Mouse (Mus musculus) cerebellum, adult 9-10 months (tissue): ENCODE results near the gene Rad51b.
A peak's percentile ranks its signal among the peaks of the same experiment; 100 is the strongest.

Experiments
- DNase-seq: peaks from one replicate; pipeline ENCODE4 v3.0.0; 2022

Gene Rad51b

DNA sequence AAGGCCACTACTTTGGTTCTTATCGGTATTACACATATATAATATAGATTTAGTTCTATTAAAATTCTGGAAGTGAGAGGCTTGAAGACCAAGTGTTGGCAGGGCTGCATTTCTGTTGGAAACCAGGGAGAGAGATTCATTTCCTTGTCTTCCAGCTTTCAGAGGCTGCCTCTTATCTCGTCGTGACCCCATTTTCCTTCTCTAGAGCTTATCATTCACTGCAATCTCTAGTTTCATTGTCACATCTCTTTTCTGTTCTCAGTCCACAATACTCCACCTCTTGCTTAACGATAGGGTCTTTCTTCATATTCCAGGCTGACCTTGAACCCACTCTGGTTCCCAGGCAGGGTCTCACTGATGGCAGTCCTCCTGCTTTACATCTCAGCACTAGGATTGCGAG lies 202.7 kb downstream of the Rad51b start:
- no peak for DNase-seq

DNA sequence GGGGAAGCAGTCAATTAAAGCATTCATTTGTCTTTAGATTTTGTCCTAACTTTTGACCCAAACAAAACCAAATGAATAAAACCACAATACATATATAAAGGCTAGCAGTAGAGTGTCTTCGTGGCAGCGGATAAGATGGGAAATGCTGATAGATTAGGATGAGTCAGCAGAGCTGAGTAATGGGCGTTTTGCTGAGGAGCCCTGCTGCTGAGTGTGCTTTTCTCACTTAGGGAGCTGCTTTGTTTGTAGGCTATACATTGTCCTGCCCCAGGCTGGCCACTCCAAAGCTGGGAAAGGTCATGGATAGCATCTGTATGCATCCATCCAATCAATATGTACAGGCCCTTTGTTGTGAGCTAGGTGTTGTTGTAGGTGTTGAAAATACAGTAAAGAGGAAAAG lies 204.8 kb downstream of the Rad51b start:
- no peak for DNase-seq

DNA sequence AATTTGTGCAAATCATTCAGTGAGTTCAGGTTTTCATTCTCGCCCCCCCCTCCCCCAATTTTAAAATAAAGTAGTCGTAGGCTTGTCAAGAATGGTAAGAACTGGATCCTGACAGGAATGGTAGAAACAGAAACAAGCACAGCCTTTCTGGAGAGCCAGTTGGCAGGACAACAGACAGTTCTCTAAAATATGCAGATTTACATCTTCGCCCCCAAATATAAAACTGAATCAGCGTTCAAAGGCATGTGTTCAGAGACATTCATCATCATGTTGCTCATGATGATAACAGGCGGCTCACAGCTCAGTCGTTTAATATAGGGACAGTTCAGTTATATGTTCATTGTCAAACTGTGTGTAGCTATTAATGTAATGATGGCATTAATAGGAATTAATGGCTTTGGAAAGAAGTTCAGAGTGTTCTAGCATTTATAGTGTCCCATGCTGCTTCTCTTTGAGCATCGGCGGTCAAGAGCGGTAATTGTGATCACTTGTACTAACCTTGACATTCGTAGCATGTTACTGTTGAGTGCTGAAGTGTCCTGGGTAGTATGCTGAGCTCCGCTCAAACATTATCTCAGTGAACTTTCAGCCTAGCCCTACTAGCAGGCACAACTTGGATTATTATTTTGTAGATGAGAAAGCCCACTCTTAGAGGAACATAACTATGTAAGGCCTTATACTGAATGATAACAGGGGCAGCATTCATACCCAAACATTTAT lies 205.9 kb downstream of the Rad51b start:
- no peak for DNase-seq

DNA sequence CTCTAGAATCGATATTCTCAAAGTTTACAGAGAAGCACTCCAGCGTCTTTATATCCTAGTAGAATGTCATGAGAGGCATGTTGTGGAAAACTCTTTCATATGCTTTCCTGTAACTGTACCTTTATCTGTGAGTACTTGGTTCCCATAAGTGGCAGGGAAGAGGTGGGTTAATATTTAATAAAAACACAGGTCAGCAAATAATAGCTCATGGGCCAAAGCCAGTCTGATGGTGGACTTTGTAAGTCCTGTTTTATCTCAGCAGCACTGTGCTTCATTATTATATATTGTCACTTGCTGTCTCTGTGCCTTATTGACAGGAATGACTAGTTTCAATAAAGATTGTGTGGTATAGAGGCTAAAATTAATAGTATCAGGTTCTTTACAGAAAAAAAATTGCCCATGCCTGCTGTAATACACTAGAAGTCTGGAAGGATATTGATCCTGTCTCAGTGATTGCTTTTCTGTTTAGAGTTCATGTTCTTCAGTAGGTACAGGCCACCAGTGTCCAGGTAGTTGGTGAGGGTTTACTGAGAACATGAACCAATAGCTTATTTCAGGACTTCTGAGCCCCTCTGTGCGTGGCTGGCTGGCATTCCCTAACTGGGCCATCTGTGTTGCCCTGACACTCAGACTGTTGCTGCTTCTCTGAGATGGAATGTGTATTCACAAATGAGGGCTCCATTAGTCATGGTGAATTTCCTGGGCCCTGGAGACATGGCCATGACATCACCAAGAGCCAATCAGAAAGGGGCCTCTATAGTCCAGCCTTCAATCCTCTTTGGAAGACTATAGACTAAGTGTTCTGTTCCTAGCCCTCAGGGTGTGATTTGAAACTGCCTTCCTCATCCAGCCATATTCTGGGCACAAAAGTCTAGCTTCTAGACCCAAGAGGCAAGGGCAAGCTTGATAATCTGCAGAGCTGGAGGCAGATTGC lies 206.8 kb downstream of the Rad51b start:
- DNase-seq = no peak

DNA sequence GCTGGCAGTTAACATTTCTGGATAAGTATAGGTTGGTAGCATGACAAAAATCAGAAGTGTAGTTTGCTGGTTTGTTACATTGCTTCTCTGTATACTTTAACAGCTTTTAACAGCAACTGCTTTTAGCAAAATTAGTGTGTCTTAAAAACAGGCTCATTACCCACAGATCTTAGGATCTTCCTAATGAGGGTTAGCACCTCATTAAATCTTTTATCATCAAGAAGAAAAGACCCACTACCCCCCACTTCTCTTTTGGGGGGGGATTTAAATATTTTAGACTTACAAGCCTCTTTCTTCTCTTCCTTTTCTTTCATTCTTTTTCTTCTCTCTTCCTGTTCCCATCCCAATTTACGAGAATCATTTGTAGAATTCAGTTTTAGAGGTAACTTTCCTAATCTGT lies 207.6 kb downstream of the Rad51b start:
- no peak for DNase-seq

DNA sequence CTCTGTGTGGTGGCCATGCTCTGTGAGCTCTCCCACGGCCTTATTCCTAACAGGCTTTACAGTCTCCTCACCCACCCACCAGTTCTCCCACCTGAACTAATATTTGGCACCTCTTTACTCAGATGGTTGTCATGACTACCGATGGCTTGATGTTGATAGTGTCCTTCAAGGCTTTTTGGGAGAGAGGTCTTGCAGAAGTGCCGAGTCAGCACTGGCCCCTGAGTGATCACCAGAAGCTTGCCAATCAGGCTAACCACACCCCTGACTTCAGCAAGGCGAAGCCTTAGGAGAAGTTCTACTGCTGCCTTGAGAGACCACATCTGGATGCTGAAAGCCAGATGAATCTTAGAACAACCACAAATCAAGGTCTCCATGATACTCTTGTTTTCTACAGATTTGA lies 209.3 kb downstream of the Rad51b start:
- DNase-seq = no peak

DNA sequence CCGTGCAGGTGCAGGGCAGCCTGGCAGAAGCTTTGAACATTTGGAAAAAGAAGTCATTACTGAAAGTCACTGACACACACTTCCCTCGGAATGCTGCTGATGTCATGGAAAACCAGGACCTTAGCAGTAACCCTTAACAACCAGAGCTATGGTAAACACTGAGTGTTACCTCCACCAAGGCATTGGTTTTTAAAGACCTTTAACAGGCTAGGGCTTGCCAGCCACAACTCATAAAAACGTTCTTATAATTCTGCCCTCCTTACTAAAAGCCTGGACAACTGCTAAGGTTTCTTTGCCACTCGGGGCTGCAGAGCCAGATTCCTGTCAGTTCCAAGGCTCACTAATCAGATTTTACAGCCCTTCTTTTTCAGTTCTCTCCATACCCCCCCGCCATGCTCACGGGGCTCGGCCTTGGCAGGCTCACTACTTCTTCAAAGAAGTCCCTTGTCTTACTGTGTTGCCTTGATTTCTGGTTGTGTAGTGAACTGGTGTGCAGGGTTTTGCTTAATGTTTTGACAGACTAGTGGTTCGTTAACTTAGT lies 210.1 kb downstream of the Rad51b start:
- DNase-seq = peak; percentile 15

DNA sequence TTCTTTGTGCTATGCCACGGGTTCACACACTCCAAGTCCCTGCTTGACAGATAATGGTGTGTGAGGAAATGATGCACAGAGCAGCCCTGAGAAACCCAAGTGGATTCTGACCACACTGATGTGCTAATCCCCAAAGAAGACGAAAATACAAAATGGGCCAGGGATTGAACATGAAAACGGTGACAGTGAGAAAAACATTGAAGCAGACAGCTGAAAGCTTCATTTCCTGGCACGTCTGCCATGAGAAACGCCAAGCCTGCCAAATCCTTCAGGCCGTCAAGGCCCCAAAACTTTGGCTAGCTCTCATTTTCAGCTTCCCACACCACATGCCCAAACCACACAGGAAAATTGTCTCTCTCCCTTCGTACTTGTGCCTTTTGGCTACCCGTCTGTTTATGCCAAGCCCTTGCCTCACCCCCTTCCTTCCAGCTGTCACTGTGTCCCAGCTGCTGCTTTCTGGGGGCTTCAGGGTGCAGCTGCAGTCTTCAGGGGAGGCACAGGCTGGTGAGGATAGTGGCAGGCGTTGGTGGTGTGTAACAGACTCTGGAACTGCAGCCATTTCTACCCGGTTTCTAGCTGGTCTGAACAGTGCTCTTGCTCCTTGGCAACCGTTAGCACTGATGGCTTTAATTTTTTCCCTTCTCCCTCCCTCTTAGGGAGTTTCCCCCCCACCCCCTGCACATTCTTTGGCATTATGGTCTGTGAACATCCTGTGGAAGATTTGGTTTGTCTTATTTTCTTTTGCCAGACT lies 214.5 kb downstream of the Rad51b start:
- peak; percentile 9 for DNase-seq

DNA sequence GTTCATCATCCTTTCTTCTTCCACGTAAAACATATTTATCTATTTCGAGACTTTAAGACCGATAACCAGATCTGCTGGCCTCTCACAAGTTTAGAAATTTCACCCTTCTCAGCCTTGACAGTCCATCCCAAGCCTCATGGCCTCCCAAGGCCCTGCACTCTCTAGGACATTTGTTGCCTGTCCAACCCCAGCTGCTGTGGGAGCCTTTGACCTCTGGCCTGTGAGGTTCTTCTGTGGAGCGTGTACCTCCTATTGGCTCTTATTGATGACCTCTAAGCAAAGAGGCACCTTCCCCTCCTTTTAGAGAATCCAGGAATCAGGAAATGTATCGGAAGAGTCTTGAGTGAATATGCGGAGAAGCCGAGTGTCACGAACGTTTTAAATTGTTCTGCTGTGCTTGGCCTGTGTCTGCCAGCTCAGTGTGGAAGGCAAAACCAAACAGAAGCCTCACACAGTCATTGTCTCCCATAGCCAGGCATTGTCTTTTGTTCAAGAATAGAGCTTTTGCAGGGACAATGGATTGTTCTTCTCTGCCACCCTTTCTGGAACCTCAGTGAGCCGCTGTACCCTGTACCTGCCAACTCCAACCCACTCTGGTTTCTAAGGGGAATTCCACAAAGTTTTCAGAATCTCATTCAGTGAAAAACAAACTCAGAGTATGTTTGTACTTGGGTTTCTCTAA lies 215.3 kb downstream of the Rad51b start:
- no peak for DNase-seq

DNA sequence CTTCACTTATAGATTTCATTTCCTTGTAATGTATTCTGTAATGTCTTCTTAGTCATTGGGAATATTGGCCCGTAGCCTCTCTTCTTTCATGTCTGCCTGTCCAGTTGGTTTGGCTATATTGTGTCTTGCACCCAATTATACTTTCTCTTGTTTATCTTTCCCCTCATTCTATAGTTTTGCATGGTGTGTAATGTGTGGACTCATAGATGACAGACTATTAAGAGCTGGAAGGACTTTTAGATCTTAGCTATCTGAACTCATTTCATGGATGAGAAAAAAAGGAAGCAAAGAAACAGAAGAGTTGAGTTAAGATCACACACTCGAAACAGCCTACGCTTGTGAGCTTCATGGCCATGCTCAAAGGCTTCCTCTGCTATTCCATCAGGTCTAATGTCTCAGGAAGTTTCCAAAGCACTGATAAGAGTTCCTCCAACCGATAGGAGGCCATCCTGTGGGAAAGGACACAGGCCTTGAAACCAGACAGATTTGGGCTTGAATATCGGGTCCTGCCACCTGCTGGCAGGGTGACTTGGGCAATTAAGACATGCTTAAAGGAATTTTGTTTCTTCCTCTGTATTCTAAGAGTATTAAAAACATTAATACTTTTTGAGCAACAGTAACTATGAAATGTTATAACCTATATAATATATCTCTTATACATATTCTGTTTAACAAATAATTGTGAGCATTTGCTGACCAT lies 216.1 kb downstream of the Rad51b start:
- no peak for DNase-seq

DNA sequence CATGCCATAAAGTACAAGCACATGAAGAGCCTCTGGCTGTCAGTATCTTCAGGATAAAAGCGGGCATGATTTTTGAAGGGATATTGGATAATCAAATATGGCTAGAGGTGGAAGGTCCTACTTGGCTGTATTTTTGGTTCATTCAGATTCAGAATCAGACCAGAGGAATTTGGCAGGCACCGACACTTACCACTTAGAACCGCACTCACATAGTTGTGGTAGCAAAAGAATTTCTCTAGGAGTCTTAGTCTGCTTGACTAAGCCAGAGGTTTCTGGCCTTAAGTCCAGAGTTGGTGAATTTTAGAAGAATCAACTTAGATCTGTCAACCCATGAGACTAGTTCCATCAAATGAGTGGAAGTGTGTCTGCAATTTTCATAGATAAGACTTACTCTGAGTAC lies 217.6 kb downstream of the Rad51b start:
- no peak for DNase-seq

DNA sequence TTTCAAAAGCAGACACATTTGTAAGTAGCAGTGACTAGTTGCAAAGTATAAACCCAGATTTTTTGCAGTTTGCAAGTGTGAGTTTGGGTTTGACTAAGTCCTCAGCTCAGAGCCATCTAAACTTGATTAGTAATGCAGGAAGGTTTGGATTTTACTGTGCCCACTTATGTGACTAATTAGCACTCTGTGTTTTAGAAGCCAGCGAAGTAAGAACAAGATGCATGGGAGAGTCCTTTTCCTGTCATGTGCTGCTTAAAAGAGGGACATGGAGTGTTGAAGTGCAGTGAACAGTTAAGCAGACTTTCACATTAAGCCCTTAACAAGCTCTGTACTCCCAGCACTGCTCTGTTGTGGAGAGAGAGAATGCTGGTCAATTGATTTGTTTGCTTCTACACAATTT lies 225.3 kb downstream of the Rad51b start:
- DNase-seq = no peak

DNA sequence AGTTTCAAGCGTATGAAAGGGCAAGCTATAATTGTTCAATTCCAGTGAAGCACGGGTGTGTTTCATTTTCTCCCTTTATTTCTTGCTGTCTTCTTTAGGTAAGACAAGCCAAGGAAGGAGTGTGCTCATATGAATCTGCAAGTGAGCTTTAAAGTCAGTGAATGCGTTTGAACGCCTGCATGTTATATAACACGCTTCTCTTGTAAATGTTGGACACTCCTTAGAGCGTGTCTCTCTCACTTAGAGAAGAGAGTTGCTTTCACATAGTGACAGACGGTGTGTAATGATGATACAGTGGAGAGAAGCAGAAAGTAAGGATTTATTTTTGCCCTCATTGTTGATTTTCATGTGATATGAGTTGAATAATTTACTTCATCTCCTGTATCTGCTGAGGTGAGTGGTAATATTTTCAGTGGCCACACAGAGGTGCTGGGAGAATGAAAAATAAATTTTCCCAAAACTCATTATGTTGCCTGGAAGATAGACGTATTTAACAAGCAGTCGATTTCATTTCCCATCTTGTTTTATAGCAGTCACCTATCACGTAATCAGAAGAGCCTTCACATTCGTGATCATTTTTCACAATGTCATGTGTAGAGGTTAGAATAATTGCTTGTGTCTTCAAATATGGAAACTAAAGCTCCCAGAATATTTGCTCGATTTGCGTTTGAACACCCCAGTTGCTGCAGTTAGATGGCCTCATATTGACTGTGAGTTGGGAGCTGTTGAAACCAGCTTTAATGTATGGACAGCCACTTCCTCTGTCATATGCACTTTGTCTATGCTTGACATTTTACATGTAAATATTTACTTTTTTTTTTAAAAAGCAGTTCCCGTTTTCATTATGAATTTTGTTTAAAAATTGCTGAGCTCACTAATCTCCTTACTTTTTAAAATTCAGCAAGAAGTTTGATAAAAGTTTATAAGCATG lies 228.1 kb downstream of the Rad51b start:
- DNase-seq = no peak

DNA sequence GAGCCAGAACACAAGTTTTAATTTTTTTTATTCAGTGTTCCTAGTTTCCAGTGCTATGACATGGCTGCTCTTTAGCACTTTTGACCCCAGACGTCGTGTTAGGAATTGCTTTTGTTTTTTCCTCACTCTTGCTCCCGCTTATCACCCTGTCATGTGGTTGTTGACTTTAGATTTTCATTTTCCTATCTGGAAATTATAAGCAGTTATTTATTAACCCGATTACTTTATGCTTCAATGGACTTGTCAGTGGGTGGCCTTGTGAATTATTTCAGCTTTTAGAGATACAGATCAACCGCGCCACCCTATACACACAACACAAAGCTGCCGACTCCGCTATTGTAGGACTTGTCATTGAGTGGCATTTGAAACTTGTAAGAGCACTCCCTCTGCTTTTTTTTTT lies 228.8 kb downstream of the Rad51b start:
- DNase-seq = no peak

DNA sequence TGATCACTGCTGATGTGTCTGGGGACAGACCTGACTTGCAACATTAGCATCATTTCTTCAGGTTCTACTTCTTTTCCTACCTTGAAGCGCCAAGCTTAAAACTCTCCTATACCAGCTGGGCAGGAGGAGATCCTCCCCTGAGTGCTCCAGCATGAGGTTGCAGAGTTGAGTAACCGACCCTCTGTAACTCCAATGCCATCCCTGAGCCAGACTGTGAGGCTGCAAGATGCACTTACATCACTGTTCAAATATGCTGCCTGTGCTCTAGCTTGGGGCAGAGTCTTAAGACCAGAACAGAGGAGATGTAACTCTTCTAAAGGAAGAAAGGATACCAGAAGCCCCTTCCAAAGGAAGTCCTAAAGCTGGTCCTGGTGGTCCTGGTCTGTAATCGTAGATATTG lies 230.1 kb downstream of the Rad51b start:
- DNase-seq = no peak

DNA sequence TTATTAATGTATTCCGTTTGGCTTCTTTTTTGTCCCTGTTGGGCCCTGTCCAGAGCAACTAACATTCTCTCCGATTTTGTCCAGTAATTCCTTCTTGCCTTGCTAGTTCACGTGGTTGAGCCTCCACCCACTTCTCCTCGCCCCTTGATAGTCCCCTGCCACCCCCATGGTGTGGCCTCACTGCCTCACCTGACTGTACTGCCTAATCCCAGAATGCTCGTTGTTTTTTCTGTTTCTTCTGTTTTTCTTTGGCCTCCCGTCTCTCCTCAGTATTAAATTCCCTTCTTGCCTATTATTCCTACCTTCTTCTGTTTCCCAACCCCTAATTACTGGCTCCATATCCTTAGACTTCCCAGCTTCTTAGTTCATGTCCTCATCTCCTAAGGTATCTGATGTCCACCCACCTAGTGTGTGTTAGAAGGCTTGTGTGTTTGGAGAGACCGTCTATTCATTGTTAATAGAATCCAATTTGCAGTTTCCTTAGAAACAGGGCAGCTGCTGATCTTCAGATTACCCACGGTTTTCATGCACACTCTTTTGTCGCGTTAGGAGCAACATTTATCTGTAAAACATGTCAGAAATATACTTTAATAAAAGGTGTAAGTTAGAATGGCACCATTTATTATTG lies 233.3 kb downstream of the Rad51b start:
- no peak for DNase-seq

DNA sequence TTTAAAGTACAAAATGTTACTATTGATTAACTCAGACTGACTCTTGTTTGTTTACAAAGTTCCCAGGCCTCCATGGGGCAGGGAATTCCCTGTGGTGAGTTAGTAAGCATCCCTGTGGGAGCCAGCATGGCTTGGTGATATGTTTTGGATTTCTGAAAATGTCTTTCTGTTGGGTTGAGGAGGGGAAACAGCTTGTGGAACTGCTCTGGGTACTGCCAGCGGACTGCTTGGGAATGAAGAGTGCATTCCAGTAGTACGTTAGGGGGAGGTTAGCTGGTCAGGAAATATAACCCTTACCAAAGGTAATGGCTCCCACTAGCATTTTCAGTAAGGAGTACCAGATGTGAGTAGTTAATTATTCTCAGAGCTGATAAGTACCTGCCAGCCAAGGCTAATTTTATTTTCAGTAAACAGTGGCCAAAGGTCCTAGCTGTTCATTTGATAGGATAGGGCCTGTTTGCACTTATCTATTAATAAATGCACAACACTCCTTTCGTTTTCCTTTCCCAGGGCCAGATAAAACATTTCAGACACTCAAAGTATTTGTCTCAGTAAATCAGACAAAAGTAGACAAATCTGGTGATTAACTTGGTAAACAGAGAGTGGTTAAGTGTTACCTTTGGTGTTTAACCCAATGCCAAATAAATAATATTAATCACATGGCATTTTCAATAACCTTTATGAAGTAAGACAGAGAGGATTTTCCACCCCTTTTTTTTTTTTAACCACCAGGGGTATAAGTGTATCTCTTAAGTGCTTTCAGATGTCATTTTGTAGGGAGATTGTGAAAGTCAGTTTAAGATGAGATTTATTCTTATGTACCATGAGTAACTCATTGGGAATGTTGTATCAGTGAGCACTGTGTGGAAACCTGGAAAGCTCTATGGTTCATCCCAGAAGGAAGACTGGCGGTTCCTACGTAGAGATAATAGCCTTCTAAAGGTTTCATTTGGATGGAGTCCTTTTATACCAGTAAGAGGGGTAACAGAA lies 235.0 kb downstream of the Rad51b start:
- DNase-seq = no peak

DNA sequence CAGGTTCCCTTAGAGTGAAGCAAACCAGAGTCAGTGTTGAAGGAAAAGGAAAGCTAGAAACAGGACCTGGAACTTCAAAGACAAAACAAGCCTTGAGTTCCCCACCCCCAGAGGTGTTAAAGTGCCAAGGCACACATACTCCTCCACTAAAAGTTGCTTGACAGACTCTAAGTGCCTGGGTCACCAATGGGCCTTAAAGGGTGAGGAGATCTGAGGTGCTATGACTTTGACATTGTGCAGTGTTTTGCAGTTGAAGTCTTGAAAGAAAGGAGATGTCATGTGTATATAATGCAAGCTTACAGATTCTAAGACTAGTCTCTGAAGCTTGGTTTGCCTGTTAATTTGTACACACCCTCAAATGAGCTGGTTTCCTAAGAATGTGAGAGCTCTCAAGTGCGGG lies 237.7 kb downstream of the Rad51b start:
- no peak for DNase-seq
